Mouse (Mus musculus) spleen, adult 2 months (tissue): ENCODE measurements around the gene Exog.

ENCODE experiments used
- CTCF ChIP-seq: fragments of 200-500 bp; IDR thresholded peaks from 2 replicates; pipeline ENCODE4 v1.5.1; 2011; ENCODE audit warnings: mild to moderate bottlenecking, inconsistent platforms; ENCODE audit not compliant: insufficient read depth, insufficient read length, insufficient replicate concordance; ENCODE audit errors: extremely low read depth
- POLR2A ChIP-seq: fragments of 200-500 bp; IDR thresholded peaks from 2 replicates; pipeline ENCODE4 v1.6.1; 2011; ENCODE audit warnings: low read depth, low read length, inconsistent platforms

DNA sequence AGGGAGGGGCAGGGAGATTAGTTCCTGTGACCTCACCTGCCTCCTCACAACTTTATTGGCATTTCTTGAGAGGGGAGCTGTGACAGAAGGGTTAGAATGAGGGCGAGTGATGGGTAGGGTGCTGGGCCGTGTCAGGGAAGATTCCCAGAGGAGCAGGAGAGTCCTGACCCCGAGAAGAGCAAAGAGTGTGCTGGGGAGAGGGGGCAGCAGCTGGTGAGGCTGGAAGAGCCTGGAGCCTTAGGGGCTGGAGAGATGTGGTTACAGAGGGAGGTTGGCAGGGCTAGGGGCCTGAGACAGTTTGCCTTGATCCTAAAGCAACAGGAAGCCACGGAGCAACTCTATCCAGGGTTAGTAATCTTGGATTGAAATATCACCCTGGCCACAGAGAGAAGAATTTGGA, 36.9 kb downstream of the Exog start:
- no peak for TF ChIP-seq CTCF
- TF ChIP-seq POLR2A: no peak
